Mouse (Mus musculus) kidney, adult 2 months (tissue): ENCODE results near the gene Vwa7. TPM values are rescaled to one million over a fixed set of nuclear protein-coding genes. Genes with fewer than 3 reads are reported as not detected.
A peak's percentile ranks its signal among the peaks of the same experiment; 100 is the strongest.

Experiments used
- DNase-seq: peaks from one replicate; pipeline ENCODE4 v3.0.0; 2021
- H3K27ac ChIP-seq: fragments of 200-500 bp; 2 replicates; pipeline ENCODE4 v1.5.1; 2012; ENCODE audit warnings: low read depth, low read length, control low read depth, inconsistent platforms; ENCODE audit not compliant: insufficient read depth
- H3K27me3 ChIP-seq: fragments of 200-500 bp; replicated peaks from 2 replicates; pipeline ENCODE4 v1.6.1; 2012; ENCODE audit warnings: mild to moderate bottlenecking, moderate library complexity, low read length, inconsistent platforms; ENCODE audit not compliant: control insufficient read depth, insufficient read depth
- H3K36me3 ChIP-seq: fragments of 200-500 bp; 2 replicates; pipeline ENCODE4 v1.6.1; 2012; ENCODE audit warnings: mild to moderate bottlenecking, moderate library complexity, low read length, inconsistent platforms; ENCODE audit not compliant: control insufficient read depth, insufficient read depth
- H3K4me1 ChIP-seq: fragments of 200-500 bp; 2 replicates; pipeline ENCODE4 v1.6.1; 2011; ENCODE audit warnings: low read length; ENCODE audit not compliant: control insufficient read depth, insufficient read depth
- H3K4me3 ChIP-seq: fragments of 200-500 bp; 2 replicates; pipeline ENCODE4 v1.5.1; 2011; ENCODE audit warnings: mild to moderate bottlenecking, low read depth, low read length, control low read depth; ENCODE audit not compliant: insufficient read depth
- CTCF ChIP-seq: fragments of 200-500 bp; conservative IDR thresholded peaks from 2 replicates; pipeline ENCODE4 v1.5.1; 2011; ENCODE audit warnings: low read depth, mild to moderate bottlenecking, control low read depth, low read length, moderate library complexity, mixed read lengths; ENCODE audit not compliant: insufficient read depth, insufficient read length
- POLR2A ChIP-seq: fragments of 200-500 bp; IDR thresholded peaks from one replicate; pipeline ENCODE4 v1.6.1; 2011; ENCODE audit warnings: low read depth, low read length, control low read depth
- WGBS: fragments of 180-500 bp; shearing (Covaris S2); methylation state at CpG from one replicate; pipeline ENCODE4 v1.1.7; 2018; 5-methylcytosine and 5-hydroxymethylcytosine counted together
- polyA plus RNA-seq: library from polyadenylated mRNA; depleted of rRNA; stranded (reverse); fragments of >200 nt; gene quantifications from 2 replicates; pipeline ENCODE4 v1.2.3, GENCODE M21; 2012

Gene Vwa7
- polyA plus RNA-seq, 1 experiment = 0.89 TPM

GRCm38 (mm10) chr17:35019894-35020293, 3.5 kb downstream of the Vwa7 start:
- Histone ChIP-seq H3K27me3 (no peaks in the 10 kb centered on the region), H3K27ac (no peak overlapping the region), H3K36me3 (no peaks in the 10 kb centered on the region), H3K4me1 (no peaks in the 10 kb centered on the region), H3K4me3 (no peak overlapping the region)
- 85% methylated on average over 11 of the region's 11 CpGs for WGBS
- no peak for TF ChIP-seq POLR2A
- TF ChIP-seq CTCF = no peak
- DNase-seq = no peak

GRCm38 (mm10) chr17:35020551-35020950, 4.2 kb downstream of the Vwa7 start:
- Histone ChIP-seq H3K27me3 (no peaks in the 10 kb centered on the region), H3K4me1 (no peaks in the 10 kb centered on the region), H3K27ac (no peak overlapping the region), H3K36me3 (no peaks in the 10 kb centered on the region), H3K4me3 (no peak overlapping the region)
- TF ChIP-seq CTCF (no peak), POLR2A (no peak)
- DNase-seq = no peak
- WGBS = 91% methylated on average over 8 of the region's 8 CpGs

- TF ChIP-seq POLR2A = no peak
- peak; percentile 95 for TF ChIP-seq CTCF
- peak; percentile 87 for DNase-seq
- no peaks in the 10 kb centered on the region for H3K4me1 ChIP-seq
- peak overlapping the region; percentile 86; the same call in 1 of the 2 replicates for H3K27ac ChIP-seq
- 13% methylated on average over 17 of the region's 17 CpGs for WGBS
- H3K4me3 ChIP-seq = no peak overlapping the region
- no peaks in the 10 kb centered on the region for H3K27me3 ChIP-seq
- H3K36me3 ChIP-seq = no peaks in the 10 kb centered on the region
These were observed 4.9 kb downstream of the Vwa7 start for GRCm38 (mm10) chr17:35021163-35021808.

DNA sequence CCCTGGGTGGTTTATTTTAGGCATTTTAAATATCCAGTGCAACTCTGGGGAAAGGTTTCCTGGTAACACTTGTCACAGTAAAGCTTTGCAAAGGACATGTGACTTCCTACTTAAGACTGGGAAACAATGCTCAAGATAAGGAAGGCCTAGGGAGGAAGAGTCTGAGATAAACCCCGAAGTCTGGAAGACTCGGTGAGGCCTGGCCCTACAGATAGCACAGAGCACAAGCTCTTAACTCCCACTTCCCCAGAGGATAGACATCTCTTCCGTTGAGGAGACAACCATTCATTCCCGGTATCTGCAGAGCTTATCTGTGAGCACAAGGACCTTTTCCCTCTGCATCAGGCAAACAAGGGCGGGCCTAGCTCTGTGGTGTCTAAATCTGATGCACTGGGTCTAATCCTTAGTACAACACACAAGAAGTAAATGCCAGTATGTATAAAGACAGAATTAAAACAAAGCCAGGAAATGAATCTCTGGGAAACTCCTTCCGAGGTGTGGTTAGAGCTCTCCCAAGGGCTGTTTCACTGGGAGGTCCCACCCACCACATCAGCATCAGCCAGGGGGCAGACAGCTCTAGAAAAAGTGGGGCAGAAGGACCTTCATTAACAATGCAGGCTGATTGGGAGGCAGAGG, 5.6 kb downstream of the Vwa7 start:
- WGBS = 66% methylated on average over 6 of the region's 6 CpGs
- H3K4me3 ChIP-seq = no peak overlapping the region
- no peak for TF ChIP-seq POLR2A
- no peak for TF ChIP-seq CTCF
- peak overlapping the region; percentile 86 for H3K27ac ChIP-seq
- no peaks in the 10 kb centered on the region for H3K27me3 ChIP-seq
- no peaks in the 10 kb centered on the region for H3K4me1 ChIP-seq
- peak; percentile 44 for DNase-seq
- no peaks in the 10 kb centered on the region for H3K36me3 ChIP-seq

GRCm38 (mm10) chr17:35022541-35023060, 6.2 kb downstream of the Vwa7 start:
- peak overlapping the region; percentile 32; the same call in 1 of the 2 replicates for H3K27ac ChIP-seq
- no peaks in the 10 kb centered on the region for H3K4me1 ChIP-seq
- TF ChIP-seq POLR2A (no peak), CTCF (no peak)
- H3K36me3 ChIP-seq = no peaks in the 10 kb centered on the region
- no peak for DNase-seq
- WGBS = 92% methylated on average over 8 of the region's 8 CpGs
- H3K4me3 ChIP-seq = no peak overlapping the region
- H3K27me3 ChIP-seq = no peaks in the 10 kb centered on the region

DNA sequence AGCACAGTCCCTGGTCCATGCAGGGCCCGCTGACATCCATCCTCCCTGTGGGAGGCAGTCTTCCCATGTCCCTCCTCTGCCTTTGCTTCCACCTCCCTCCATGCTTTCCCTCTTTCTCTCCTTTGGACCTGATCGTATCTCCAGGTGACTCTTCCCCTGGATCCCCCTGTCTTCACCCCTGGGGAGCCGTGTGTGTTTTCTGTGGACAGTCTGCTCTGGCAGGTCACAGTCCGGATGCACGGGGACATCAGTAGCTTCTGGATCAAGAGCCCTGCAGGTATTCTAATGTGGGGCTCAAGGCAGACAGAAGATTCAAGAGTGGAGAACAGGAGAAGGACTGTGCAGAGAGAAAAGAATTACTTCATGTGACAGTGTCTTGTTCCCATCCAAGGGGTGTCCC, 6.8 kb downstream of the Vwa7 start:
- WGBS = 86% methylated on average over 5 of the region's 5 CpGs
- no peak overlapping the region for H3K27ac ChIP-seq
- no peak overlapping the region for H3K4me3 ChIP-seq
- H3K4me1 ChIP-seq = no peaks in the 10 kb centered on the region
- DNase-seq = no peak
- no peaks in the 10 kb centered on the region for H3K27me3 ChIP-seq
- TF ChIP-seq CTCF (no peak), POLR2A (no peak)
- H3K36me3 ChIP-seq = no peaks in the 10 kb centered on the region

GRCm38 (mm10) chr17:35023756-35024155, 7.4 kb downstream of the Vwa7 start:
- Histone ChIP-seq H3K36me3 (no peaks in the 10 kb centered on the region), H3K27me3 (no peaks in the 10 kb centered on the region), H3K4me1 (no peaks in the 10 kb centered on the region), H3K4me3 (no peak overlapping the region), H3K27ac (no peak overlapping the region)
- WGBS = 64% methylated on average over 4 of the region's 4 CpGs
- TF ChIP-seq CTCF (no peak), POLR2A (no peak)
- no peak for DNase-seq
